Mouse (Mus musculus): Measurements from ENCODE around the gene Sema5a.
A peak's percentile ranks its signal among the peaks of the same experiment; 100 is the strongest.

The Sema5a gene

DNA sequence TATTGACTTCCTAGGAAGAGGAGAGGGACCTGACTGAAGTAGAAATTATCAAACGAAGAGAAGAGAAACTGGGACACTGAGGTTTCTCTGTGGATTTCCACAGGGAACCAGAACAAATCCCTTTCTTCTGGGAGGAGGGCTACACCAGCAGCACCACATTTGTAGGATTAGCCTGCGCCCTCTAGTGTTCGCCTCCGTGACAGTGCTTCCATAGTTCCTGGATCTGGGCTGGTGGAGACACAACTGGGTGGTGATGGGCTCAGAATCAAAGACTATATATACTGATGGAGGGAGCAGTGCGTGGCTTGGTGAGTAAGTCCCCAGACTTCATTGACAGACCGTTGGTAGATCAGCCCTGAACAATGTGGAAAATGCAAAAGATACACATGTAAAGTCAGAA, 193.0 kb downstream of the Sema5a start:
- DNase-seq (ENCODE audit: low spot score): peak; percentile 71

DNA sequence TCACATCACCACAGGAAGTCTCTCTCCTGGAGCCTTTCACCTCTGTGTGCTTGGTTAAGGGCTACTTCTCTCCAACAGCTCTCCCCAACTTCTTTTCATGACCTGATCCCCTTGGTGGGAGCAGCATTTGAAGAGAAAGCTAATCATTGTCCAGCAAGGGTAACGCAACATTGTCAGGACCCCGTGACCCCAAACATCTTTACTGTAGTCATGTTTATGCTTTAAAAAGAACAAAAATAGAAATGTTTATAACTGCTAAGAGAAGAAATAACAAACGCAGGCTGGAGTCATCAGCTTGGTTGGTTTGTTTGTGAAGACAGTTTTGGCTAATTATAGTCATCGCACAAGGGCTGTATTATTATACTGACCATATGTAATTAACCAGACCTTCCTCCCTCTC, 198.1 kb downstream of the Sema5a start:
- no peak for DNase-seq (ENCODE audit: low spot score)

DNA sequence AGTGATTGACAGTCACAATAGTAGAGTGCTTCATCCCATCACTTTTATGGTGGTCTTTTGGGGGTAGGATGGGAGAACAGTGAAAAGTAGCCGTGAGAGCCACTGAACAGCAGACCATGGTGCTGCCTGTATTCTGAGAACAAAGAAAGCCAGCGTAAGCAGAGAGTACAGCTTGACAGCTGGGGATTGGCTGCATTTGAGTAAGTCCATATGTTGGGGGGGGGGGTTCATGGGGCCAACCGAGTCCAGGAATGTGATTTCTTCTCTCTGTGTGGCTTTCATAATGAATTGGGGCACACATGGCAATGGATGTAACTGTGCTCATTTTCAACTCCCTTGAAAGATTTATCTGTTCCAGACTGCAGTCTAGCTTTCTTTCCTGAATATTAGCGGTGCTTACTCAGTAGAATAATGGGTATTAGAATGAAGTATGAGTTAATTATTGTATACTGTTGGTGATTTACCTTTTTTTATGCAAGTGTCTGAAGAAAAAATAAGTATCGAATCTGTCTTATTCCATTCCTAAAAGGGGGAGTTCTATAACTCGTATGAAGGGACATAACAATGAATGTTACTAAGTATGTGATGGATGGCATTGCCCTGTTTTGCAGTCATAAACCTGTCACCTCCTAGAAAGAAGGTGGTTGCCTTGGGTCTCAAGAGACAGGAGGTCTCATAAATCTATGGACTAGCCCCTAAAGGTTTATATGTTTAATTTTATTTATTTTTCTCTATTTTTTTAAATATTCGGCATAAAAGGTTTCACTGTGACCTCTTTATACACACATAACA, 203.1 kb downstream of the Sema5a start:
- no peak for DNase-seq (ENCODE audit: low spot score)

DNA sequence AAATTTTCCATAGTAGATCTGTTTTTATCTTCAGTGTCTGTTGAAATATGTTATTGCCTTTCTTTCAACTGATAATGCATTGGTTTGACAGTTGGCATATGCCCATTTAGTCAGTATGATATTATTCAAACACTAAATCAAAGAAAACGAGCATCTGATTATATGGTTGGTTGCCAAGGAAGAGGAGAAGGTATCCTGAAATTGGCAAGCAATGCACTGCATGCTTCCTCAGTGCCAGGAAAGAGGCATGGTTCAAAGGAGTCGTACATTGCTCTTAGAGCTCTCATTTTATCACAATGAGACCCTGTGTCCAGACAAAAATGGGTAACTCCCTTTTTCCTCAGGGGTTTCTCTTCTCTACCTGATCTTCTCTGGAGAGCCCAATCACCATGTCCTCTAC, 214.4 kb downstream of the Sema5a start:
- DNase-seq (ENCODE audit: low spot score): no peak

DNA sequence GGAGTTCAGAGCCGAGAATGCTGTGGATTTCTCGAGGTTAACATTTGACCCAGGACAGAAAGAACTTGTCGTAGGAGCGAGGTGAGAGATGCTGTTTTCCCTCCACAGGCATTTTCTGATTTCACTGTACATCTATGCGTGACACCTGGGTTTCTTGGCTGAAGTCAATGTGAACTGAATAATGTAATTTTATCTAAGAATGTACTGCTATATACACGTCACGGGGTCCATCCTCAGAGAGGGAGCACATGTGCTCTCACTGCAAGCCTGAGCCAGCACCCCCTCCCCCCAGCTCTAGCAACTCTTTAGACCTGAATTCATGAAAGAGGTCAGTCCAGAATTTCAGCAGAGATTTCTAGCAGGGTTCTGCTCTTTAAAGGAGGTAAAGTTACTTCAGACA, 215.6 kb downstream of the Sema5a start:
- no peak for DNase-seq (ENCODE audit: low spot score)

DNA sequence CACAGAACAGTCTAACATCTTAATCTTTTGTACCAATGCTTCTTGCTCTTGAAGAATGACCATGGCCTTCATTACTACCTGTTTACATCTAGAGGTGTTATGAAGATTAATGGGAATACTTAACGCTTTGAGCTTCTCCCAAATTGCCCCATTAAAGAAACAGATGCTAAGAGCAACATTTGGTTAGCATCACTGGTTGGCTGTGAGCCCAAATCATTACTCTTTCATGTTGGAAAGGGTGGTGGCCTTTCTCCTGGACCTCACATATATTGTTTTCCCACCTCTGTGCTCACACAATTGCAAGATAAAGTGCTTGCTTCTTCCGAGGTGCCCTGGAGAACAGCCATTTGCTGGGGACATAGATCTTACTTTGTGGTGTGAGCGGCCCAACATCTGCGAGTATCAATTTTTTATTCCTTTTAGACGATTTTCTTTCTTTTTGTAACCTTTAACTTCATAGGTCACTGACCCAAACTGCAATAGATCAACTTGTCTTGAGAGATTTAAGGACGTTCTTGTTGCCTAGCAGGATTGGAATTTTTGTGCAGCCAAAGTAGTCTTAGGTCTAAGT, 227.0 kb downstream of the Sema5a start:
- DNase-seq (ENCODE audit: low spot score): no peak

DNA sequence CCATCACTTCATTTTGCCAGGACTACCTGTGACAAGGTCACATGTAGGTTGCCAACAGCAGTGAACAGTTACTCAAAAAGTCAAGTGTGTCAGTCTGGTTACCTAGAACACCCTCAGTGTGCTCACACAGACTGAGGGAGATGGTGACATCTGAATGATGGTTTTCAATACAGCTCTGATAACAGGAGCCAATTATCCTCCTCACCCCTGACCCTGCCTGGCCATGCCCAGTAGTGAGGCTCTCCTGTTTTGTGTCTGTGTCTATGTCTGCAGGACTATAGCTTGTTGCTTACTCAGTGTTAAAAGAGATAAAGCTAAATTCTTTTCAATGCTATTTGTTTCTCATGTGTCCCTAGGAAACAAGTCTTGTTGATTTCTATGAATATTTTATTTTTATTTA, 236.1 kb downstream of the Sema5a start:
- DNase-seq (ENCODE audit: low spot score): no peak

DNA sequence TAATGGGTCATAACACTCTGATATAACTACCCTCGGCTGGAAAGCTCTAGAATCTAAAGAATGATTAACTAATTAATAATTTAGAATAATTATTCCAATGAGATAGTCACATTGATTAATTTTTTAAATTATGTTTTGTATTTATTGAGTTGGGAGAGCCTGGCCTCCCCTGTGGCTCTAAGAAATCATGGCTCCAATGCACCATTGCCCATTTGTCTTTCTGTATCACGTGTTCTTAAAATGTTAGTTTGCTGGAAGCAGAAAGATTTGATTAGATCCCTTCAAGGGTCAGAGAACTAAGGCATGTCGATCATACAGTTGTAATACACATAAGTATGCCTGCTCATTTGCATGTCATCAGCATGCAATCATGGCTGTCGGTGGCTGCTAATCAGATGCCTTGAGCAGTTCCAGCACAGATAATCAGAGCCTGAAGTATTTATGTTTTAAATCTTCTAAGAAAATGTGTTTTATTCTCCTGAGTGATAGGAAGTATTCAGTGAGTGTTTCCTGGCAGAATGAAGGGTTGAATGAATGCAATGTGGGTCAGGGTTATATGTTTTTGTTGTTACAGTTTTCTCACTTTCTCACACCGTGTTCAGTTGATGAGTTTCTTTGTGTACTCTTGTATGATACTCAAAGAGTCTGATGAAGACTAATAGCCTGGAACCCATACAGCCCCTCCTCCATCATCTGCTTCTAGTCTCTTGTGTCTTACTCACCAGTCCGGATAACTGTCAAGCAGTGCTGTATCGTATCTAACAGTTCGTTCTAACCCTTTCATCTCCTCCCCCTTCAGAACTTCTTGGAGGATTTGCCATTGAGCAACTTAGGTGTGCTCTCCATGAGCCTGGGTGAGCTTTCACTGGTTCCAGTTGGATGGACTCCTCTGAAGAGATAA, 240.7 kb downstream of the Sema5a start:
- no peak for DNase-seq (ENCODE audit: low spot score)

DNA sequence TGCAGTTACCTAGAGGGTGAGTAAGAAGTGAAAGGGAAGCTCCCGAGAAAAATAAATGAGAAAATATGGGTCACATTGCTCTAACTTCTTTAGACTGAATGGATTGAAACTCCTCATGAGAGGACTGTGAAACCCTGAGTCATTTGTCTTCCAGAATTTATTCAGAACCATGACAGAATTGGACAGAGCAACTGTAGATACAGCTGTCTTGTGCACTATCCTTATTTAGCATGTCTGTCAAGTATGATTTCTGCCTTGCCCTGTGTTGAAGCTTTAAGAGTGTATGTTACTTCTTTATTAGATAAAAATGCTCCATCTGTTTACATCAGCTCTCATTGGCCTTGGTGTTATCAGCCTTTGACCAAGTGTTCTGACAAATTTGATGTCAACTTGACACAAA, 243.4 kb downstream of the Sema5a start:
- DNase-seq (ENCODE audit: low spot score): no peak

DNA sequence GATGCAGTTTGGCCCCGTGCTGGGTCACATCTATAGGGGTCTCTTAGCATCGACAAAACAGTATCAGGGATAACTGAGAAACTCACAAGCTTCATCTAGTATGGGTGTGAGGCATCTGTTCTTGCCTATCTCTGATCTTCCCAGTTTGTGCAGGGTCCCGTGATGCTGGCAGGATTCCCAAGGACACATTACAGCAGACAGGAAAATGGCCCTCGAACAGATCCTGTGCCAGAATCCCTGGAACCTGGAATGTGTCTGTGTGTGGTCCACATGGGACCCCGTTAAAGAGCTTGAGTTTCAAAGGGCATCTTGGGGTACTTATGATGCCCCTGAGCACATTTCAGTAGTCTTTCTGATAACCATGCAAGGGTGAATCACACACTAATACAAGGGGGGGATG, 249.6 kb downstream of the Sema5a start:
- no peak for DNase-seq (ENCODE audit: low spot score)

DNA sequence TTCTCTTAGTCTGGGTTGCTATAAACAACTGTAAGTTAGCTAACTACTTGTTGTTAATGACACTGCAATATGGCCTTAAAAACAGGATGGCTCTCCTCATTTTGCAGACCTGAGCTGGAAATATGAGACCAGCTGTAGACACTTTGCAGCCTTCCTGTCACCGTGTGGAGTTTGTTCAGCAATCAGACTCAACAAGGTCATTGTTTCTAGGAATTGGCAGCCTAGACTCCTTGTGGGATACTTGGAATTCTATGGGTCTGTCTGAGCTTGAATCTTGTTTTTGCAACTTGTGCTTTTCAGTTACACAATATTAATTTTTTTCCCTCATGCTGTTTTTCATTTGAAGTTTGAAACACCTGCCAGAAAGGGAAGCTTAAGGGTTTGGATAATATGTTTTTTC, 250.3 kb downstream of the Sema5a start:
- no peak for DNase-seq (ENCODE audit: low spot score)

DNA sequence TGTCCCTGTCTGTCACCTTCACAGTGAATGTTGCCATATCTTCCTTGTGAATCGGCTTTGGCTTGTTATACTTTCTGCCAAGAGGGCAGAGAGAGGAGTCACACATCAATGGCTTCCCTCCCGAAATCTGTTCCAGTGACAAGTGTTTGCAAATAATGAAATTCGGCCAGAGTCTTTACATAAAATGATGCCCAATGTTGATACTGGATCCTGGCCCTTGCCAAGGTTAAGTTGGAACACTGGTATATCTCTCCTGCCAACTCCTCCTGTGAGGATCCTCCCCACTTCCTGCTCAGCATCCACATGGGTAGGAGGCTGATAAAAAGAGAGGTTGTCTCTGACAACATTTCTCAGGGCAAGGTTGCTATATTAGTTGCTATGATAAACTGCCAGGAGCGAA, 252.3 kb downstream of the Sema5a start:
- no peak for DNase-seq (ENCODE audit: low spot score)

DNA sequence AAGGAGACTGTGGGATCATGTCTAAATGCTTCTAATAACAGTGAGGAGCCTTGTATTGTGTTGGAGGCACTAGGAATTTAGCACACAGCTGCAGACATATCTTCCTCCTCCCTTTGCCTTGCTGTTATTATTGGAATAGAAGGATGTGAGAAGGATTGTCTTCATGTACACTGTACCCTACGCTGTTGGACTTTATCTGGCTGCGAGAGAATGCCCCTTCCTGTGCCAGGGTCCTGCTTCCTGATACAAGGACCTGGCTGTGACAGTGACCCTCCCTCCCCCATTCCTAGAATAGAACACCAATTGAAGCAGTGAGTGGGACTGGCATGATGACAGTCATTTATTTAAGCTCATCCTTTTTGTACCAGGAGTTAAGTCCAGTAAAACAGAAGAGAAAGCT, 261.3 kb downstream of the Sema5a start:
- DNase-seq (ENCODE audit: low spot score): no peak

DNA sequence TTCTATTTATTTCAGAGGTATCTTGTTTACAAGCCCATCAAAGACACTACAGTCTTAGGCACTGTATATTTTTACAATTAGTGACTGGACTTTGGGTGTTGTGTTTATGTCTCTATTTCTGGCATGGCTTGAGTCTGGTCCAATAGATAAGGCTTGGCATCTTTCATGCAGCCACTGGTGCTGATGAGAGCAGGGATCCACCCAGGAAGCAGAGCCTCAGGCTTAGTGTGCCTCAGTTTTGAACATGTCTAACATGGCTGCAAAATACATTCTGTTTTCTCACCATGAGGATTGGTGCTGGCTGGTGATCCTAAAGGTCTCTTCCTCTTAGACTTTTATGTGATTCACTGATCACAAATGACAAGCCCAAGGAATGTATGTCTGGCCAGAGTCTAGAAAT, 263.7 kb downstream of the Sema5a start:
- DNase-seq (ENCODE audit: low spot score): no peak

DNA sequence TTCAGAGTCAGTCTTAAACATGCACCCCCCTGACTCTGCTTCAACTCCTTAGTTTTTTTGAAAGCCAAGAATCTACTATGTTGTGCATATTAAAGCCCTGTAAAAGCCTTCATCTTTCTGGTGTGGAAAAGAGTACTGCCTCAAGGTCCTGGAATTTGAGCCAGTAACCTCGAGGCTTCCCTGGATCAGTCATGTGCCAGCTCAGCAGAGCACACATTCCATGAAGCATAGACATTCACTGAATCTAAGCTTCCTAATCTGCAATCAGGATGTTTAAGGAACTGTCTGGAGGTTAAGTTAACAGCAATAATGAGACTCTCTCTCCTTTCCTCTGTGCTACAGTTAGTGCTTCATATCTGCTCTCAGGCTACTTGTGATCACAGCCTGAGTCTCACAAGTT, 270.3 kb downstream of the Sema5a start:
- no peak for DNase-seq (ENCODE audit: low spot score)

DNA sequence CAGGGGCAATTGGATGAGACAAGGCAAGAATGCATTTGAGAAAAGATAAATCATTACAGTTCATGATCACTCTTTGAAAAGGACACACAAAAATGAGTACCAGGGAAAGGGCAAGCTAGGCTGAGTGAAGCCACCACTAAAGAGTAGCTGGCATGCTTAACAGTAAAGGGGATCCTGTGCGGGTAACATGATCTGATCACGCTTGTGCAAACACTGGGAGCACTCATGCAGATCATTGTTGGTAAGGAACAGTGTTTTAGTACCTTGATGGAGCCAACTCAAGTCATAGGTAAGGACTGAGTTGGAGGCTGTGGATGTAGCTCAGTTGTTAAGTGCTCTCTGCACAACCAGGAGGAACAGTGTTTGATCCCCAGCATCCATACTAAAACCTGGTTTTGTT, 273.3 kb downstream of the Sema5a start:
- DNase-seq (ENCODE audit: low spot score): no peak

DNA sequence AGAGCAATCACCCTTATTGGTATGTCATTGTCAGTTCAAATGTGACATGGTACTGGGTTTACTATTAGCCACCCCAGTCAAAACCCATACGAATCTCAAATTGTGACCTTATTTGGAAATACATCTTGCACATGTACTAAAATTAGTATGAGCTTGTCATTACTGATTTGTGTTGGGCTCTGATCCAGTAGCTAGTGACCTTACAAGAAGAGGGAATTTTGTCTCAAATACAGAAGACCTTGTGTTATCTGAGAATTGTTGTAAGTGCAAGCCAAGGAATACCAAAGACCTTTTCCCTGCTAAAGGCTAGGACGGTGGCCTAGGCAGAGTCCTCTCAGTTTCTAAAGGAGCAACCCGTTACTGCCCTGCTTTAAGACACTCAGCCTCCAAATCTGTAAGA, 287.9 kb downstream of the Sema5a start:
- DNase-seq (ENCODE audit: low spot score): no peak

DNA sequence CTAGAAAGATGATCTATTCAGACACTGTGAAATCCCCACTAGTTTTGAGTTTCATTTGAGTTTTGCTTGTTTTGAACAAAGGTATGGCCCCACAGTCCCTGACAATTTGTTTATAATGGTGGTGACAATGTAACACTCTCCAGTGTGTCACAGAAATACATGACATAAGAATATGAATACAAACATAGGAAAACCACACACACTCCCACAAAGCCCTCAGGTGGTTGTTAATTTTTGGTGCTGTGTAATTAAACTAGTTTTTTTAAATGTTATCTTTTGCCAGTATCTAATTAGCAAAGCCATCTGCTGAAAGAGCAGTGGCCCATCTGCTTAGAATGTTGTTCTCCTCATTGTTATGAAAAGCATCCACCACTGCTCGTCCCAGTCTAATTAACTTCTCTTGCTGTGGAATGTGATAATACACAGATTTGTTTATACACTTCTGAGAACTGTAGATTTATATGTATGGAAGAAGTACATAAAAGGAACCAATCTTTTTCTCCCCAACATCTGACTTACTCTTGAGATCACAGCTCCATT, 289.0 kb downstream of the Sema5a start:
- peak; percentile 84 for DNase-seq (ENCODE audit: low spot score)

DNA sequence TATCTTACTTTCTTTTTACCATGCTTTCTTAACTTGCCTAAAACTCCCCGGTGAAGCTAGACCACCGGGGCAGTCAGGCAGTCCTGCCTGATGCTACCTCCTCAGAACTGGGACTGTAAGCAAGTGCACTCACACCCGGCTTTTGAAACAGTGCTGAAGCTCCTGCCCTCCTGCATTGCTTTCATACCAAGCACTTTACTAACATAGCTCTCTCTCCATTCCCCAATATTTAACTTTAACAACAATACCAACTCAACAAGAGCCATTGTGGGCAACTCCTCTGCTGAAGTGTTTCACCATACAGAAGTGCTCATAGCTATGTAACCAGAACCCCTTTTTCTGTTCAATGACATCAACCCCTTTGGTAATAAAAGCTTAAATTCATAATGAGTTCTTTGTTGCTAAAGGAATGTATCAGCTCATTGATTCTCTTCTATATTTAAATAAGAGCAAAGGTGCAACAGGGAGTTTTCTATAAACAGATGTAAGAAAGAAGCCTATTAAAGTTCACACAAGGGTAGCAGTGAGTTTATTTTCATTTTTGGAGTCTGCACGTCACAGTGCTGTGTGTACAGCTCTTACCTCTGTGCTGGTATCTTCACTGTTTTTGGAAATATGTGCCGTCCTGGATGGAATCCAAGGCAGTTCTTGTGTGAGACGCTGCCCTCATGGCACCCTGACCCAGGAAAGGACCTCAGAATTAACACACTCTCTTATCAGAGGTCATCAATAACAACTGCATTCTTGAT, 292.3 kb downstream of the Sema5a start:
- no peak for DNase-seq (ENCODE audit: low spot score)

DNA sequence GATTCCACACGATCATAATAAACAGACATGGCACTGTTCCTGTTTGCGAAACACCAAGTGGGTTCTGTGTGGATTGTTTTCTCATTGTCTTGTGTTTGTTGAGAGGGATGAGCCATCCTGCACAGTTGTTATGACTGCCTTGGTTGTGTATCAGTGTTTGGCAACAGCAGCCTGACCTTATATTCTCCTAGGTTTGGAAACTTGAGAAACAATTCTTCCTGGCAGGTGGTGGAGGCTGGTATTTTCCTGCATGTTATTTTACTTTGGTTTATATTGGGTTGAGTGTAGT, 292.8 kb downstream of the Sema5a start:
- DNase-seq (ENCODE audit: low spot score): no peak

DNA sequence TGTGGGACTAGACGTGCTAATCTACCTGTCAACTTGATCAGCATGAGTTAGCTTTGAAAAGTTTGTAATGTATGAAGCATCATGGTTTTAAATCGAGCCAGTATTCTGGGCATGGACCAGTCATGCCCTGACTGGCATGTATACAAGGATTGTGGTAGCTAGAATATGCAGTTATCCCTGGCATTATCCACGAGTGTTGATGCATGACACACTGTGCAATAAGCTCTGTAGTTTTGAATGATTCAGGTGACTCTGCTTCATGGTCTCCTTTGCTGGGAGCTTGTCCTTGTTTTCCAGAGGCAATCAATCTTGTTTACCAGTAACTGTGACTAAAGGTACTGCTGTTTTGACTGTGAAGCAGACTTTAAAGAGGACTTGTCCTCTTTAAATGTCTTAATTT, 293.5 kb downstream of the Sema5a start:
- DNase-seq (ENCODE audit: low spot score): no peak

DNA sequence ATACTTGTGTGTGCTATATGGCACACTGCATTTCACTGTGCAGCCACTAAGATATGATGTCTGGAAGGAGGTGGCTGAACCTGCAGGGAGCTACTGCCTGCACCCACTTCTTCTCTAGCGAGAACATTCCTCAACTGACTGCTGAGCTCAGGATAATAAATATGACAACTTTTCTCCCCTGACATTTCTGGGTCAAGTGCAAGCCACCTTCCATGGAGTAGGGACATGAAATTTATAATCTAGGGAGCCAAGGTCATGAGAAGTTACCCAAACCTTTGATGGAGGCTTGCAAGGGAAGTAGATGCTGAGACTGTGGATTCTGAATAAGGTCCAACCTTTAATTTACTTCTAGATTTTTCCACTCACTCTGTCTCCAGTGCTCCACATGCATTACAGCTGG, 298.1 kb downstream of the Sema5a start:
- DNase-seq (ENCODE audit: low spot score): no peak
